Mouse (Mus musculus): ENCODE measurements around the gene Zfp292.
A peak's percentile ranks its signal among the peaks of the same experiment; 100 is the strongest.
"Not testable (repeated sequence)": the region's sequence is repeated elsewhere in the genome, so short reads cannot be mapped to it uniquely, and the experiment has no call there.

Gene Zfp292

GRCm38 (mm10) chr4:34882818-34883217 lies at the start of gene Zfp292:
Gene Zfp292 (minus strand): TSS chr4:34882960.
- peak; percentile 94 to 97 for DNase-seq

GRCm38 (mm10) chr4:34928386-34928785 lies 45.6 kb upstream of the Zfp292 start:
- DNase-seq = not testable (repeated sequence)

GRCm38 (mm10) chr4:34922177-34922870 lies 39.6 kb upstream of the Zfp292 start:
- peak; percentile 50 to 56 for DNase-seq

GRCm38 (mm10) chr4:34917400-34917799 lies 34.6 kb upstream of the Zfp292 start:
- DNase-seq = no peak

- no peak for DNase-seq
These were observed 29.4 kb upstream of the Zfp292 start for GRCm38 (mm10) chr4:34912171-34912570.

GRCm38 (mm10) chr4:34911401-34911800 lies 28.6 kb upstream of the Zfp292 start:
- no peak for DNase-seq

GRCm38 (mm10) chr4:34908127-34908526 lies 25.4 kb upstream of the Zfp292 start:
- no peak for DNase-seq

GRCm38 (mm10) chr4:34907026-34907425 lies 24.3 kb upstream of the Zfp292 start:
- no peak for DNase-seq

GRCm38 (mm10) chr4:34906151-34906550 lies 23.4 kb upstream of the Zfp292 start:
- DNase-seq = no peak

- DNase-seq = peak in 1 of 2 experiments; percentile 5
These were observed 22.6 kb upstream of the Zfp292 start for GRCm38 (mm10) chr4:34905396-34905795.

- not testable (repeated sequence) for DNase-seq
These were observed 18.8 kb upstream of the Zfp292 start for GRCm38 (mm10) chr4:34901582-34901981.

GRCm38 (mm10) chr4:34901166-34901565 lies 18.4 kb upstream of the Zfp292 start:
- no peak for DNase-seq

- DNase-seq = no peak
These were observed 17.4 kb upstream of the Zfp292 start for GRCm38 (mm10) chr4:34900155-34900554.

GRCm38 (mm10) chr4:34899322-34899721 lies 16.6 kb upstream of the Zfp292 start:
- DNase-seq = no peak

GRCm38 (mm10) chr4:34898497-34898896 lies 15.7 kb upstream of the Zfp292 start:
- no peak for DNase-seq

- no peak for DNase-seq
These were observed 10.7 kb upstream of the Zfp292 start, which contains the start of gene Cga for GRCm38 (mm10) chr4:34893479-34893878. Gene Cga (plus strand): TSS chr4:34893779.

- DNase-seq = no peak
These were observed 7.0 kb upstream of the Zfp292 start for GRCm38 (mm10) chr4:34889812-34890185.

GRCm38 (mm10) chr4:34889101-34889811 lies 6.5 kb upstream of the Zfp292 start:
- DNase-seq = no peak

- DNase-seq = no peak
These were observed 4.5 kb upstream of the Zfp292 start for GRCm38 (mm10) chr4:34887295-34887694.

- peak; percentile 68 to 76 for DNase-seq
These were observed 3.8 kb upstream of the Zfp292 start for GRCm38 (mm10) chr4:34886490-34887111.

GRCm38 (mm10) chr4:34885631-34886351 lies 3.0 kb upstream of the Zfp292 start:
- no peak for DNase-seq

- DNase-seq = no peak
These were observed 738 bp upstream of the Zfp292 start for GRCm38 (mm10) chr4:34883366-34884029.
